Mouse (Mus musculus) stomach, embryonic 16.5 days (tissue): ENCODE data around the gene Hspg2. TPM values are rescaled to one million over a fixed set of nuclear protein-coding genes. Genes with fewer than 3 reads are reported as not detected.

ENCODE experiments used
- ATAC-seq: fragments of 200-750 bp; cut with Nextera tagmentation; 2 replicates; pipeline ENCODE4 v1.8.0; 2017; ENCODE audit warnings: moderate number of reproducible peaks, moderate TSS enrichment; ENCODE audit not compliant: insufficient read depth, low FRiP score
- H3K27ac ChIP-seq: fragments of 300-500 bp; sonication (generic); 2 replicates; pipeline ENCODE4 v1.5.1; 2014; ENCODE audit warnings: low read length
- H3K27me3 ChIP-seq: fragments of 300-500 bp; sonication (generic); 2 replicates; pipeline ENCODE4 v1.6.1; 2014; ENCODE audit warnings: low read length, control low read depth, mixed read lengths; ENCODE audit not compliant: control insufficient read depth, insufficient read depth
- H3K36me3 ChIP-seq: fragments of 300-500 bp; sonication (generic); 2 replicates; pipeline ENCODE4 v1.6.1; 2014; ENCODE audit warnings: low read length; ENCODE audit not compliant: control insufficient read depth, insufficient read depth
- H3K4me1 ChIP-seq: fragments of 300-500 bp; sonication (generic); 2 replicates; pipeline ENCODE4 v1.6.1; 2014; ENCODE audit warnings: low read length, control low read depth, mixed read lengths; ENCODE audit not compliant: control insufficient read depth, insufficient read depth
- H3K4me2 ChIP-seq: fragments of 300-500 bp; sonication (generic); 2 replicates; pipeline ENCODE4 v1.6.1; 2014; ENCODE audit warnings: low read depth, low read length, mixed read lengths
- H3K4me3 ChIP-seq: fragments of 300-500 bp; sonication (generic); replicated peaks from 2 replicates; pipeline ENCODE4 v1.5.1; 2014; ENCODE audit warnings: mild to moderate bottlenecking, low read length
- H3K9ac ChIP-seq: fragments of 300-500 bp; sonication (generic); 2 replicates; pipeline ENCODE4 v1.6.1; 2014; ENCODE audit warnings: low read length
- H3K9me3 ChIP-seq: fragments of 300-500 bp; sonication (generic); replicated peaks from 2 replicates; pipeline ENCODE4 v1.6.1; 2016; ENCODE audit warnings: low read length, control low read depth; ENCODE audit not compliant: control insufficient read depth
- whole genome bisulfite sequencing: fragments of 180-500 bp; shearing (Covaris S2); extraction: QIAGEN DNeasy Blood & Tissue Kit; methylation state at CpG from one replicate; pipeline ENCODE4 v1.1.7; 2014; 5-methylcytosine and 5-hydroxymethylcytosine counted together
- polyA plus RNA-seq: library from polyadenylated mRNA; unstranded; fragments of >200 nt; fragmentation: Nextera tagmentation; extraction: Ambion mirVana; gene quantifications from 2 replicates; pipeline ENCODE4 v1.2.1, GENCODE M21; 2015

Hspg2 gene
- polyA plus RNA-seq, 1 experiment from 2014 or later: 29.5 TPM

DNA sequence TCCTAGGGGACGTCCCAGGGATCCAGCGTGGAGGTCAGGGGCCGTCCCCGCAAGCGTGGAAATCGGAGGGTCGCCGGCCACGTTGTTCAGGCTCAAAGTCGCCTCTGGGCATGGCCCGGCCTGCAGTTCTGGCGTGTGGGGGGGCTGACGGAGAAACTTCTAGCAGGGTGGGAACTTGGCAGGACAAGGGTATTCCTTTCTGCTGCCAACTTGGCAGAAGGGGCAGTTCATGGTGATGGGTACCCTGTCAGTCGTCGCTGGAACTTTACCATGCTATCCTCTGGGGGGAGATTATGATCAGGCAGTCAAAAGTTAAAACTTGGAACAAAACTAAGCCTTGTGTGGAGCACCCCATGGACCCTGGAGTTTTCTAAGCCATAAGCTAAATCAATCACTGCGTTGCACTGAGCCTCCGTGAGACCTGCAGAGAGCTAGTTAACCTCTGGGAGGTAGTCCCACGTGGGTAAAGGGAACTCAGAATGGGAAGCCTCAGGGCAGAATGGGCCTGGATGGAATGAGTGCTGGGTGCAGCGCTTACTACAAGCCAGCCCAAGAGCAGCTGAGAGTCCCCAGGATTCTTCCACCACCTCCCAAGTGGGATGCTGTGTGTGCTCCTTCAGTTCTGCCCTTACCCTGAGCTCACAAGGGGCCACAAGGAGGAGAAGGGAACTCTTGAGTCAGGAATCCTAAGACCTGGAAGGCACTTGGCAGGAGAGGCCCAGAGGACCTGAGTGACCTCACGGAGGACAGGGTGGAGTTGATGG, 694 bp downstream of the Hspg2 start:
- Histone ChIP-seq H3K4me2 (peak overlapping the region; percentile 77), H3K4me1 (peaks cover 61% of the 10 kb centered on the region), H3K27ac (peak overlapping the region; percentile 84), H3K9ac (peak overlapping the region; percentile 92), H3K36me3 (no peaks in the 10 kb centered on the region), H3K4me3 (peak overlapping the region; percentile 82), H3K9me3 (no peaks in the 10 kb centered on the region), H3K27me3 (no peaks in the 10 kb centered on the region)
- WGBS: 3% methylated on average over 20 of the region's 20 CpGs
- ATAC-seq: no peak

DNA sequence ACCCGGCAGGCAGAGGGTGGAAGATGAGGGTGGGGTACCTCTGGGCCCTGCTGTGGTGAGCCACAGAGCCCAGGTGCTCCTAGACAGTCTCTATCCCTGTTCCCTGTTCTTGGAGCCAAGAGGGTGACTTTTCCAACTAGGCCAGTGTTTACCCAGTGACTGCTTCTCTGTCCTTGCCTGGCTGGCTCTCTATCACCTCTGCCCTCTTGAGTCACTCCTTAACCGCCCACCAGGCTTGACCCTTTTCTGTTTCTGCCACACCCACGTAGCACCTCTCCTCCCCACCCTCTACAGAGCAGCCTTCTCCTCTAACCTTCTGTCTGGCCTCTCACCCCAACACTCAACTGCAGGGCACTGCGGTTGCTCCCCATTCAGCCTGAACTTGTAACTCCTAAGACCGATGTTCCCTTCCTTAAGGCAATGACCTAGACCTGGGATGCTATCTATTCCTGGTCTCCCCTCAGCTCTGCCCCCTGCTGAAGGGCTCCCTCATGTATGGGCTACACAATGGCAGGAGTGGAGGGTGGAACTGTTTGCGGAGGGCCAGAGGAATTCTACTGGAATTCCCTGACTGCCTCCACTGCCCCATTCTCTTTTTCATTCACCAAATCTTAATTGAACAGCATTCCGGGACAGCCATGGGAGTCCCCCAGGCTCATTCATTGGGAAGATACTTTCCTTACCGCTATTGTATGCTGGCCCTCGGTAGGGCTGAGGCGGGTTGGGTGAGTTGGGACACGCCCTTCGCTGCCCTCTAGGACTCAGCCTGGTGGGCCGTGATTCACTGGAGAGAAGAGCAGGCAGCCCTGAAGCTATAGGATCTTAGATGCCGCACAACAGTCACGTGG, 1.5 kb downstream of the Hspg2 start:
- peak overlapping the region; percentile 77 for H3K4me2 ChIP-seq
- no peaks in the 10 kb centered on the region for H3K36me3 ChIP-seq
- ATAC-seq: no peak
- no peaks in the 10 kb centered on the region for H3K27me3 ChIP-seq
- peaks cover 64% of the 10 kb centered on the region for H3K4me1 ChIP-seq
- H3K9me3 ChIP-seq: no peaks in the 10 kb centered on the region
- peak overlapping the region; percentile 82 for H3K4me3 ChIP-seq
- 40% methylated on average over 15 of the region's 15 CpGs for WGBS
- H3K27ac ChIP-seq: peak overlapping the region; percentile 84
- peak overlapping the region; percentile 92 for H3K9ac ChIP-seq

DNA sequence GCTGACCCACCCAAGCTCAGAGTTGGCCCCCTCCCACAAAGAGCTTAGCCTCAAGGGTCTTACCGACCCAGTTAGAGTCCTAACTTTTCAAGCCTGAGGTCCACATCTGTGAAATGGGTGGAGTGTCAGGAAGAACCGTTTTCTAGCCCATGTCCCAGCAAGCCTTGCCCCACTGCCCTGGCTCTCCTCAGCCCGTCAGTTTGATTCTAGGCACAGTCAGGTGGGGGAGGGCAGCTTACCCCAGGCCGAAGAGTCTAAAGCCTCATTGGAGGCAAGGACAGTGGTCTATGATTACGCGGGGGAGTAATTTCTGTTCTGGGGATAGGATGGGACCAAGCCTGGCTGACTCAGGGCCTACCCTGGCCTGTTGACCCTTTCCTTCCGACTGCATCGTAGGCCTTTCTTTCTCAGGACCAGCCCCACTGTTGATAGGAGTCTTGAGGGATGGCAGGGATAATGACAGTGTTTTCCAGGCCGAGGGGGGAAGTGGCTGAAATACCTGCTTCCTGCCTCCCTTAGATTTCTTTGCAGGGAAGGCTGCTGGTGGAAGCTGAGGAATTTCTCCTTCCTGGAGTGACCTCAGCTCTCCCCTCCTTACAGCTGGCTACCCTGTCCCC, 2.2 kb downstream of the Hspg2 start:
- Histone ChIP-seq H3K9me3 (no peaks in the 10 kb centered on the region), H3K4me2 (peak overlapping the region; percentile 77), H3K4me3 (peak overlapping the region; percentile 82), H3K27ac (peak overlapping the region; percentile 84), H3K27me3 (no peaks in the 10 kb centered on the region), H3K9ac (peak overlapping the region; percentile 92), H3K4me1 (peaks cover 67% of the 10 kb centered on the region), H3K36me3 (no peaks in the 10 kb centered on the region)
- WGBS: 54% methylated on average over 9 of the region's 9 CpGs
- ATAC-seq: no peak

DNA sequence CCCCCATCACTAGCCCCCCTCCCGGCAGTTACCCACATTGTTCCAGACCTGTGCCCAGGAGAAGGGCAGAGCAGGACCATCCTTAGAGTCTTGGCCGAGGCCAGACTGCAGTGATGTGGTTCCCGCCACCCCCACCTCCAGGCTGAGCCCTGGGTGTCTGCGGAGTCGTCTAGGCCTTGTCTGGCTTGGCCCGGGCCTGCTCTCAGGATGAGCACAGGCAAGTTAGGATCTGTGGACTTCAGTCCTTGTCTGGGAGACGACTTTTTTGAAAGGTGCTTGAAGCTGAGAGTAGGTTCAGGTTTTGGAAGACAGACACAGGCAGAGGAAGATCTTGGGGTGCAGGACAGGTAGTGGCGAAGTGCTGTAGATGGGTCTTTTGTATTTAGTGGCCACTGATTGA, 2.8 kb downstream of the Hspg2 start:
- Histone ChIP-seq H3K27ac (peak overlapping the region; percentile 14), H3K4me1 (peaks cover 71% of the 10 kb centered on the region), H3K4me3 (peak overlapping the region; percentile 20; the same call in 1 of the 2 replicates), H3K4me2 (peak overlapping the region; percentile 77), H3K9me3 (no peaks in the 10 kb centered on the region), H3K36me3 (no peaks in the 10 kb centered on the region), H3K9ac (peak overlapping the region; percentile 92; the same call in 1 of the 2 replicates), H3K27me3 (no peaks in the 10 kb centered on the region)
- 57% methylated on average over 8 of the region's 8 CpGs for WGBS
- ATAC-seq: no peak

DNA sequence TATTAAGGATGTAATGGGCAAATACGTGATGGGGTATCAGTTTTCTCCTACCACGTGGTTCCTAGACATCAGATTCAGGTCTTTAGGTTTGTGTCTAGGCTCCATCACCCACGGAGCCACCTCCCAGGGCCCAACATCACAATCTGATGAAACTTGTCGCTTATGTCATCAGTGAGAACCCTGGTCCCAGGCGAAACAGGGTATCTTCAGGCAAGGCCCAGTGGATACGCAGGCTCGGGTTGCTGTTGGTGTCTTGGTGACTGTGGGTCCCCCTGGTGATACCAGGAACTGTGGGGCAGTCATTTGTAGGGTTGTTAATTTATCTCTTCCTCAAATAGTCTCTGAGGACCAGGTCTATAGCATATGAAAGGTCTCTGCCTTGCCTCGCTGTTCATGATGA, 4.7 kb downstream of the Hspg2 start:
- Histone ChIP-seq H3K27ac (peak overlapping the region; percentile 79), H3K4me1 (peaks cover 78% of the 10 kb centered on the region), H3K4me2 (peak overlapping the region; percentile 34), H3K36me3 (no peaks in the 10 kb centered on the region), H3K27me3 (no peaks in the 10 kb centered on the region), H3K4me3 (peak overlapping the region; percentile 5; the same call in 1 of the 2 replicates), H3K9ac (peak overlapping the region; percentile 56), H3K9me3 (no peaks in the 10 kb centered on the region)
- WGBS: 79% methylated on average over 8 of the region's 8 CpGs
- no peak for ATAC-seq

DNA sequence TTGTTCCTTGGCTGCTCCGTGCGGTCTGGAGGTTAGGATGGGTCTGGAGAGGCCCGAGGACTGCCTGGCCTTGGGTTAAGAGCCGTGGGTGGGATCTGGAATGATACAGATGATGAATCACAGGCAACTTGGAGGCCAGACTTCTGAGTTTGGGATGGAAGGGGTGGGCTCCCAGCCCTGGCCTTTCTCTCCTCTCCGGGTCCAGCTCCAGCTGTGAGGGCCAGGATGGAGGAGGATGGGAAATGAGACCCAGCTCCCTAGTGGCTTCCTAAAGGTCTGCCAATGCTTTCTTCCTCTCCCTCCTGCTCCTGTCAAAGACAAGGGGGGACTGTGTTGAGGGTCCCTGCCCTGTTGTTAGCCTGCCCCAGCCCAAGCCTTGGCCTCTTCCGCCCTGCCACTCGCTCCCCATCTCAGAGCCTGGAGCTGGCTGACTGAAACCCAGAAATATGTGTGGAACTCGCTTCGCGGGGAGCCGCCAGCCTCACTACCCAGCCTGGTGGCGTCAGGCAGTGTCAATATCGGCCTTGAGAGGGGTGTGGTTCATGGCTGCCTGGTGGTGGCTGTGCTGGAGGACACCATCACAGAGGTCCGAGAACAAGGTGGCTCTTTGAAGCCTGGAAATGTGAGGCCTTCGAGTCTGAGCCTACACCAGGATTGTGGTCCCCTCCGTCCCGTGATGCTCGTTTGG, 5.3 kb downstream of the Hspg2 start:
- Histone ChIP-seq H3K27ac (peak overlapping the region; percentile 79), H3K9ac (peak overlapping the region; percentile 56), H3K4me2 (peak overlapping the region; percentile 34), H3K27me3 (no peaks in the 10 kb centered on the region), H3K4me1 (peaks cover 83% of the 10 kb centered on the region), H3K36me3 (no peaks in the 10 kb centered on the region), H3K9me3 (no peaks in the 10 kb centered on the region), H3K4me3 (peak overlapping the region; percentile 5; the same call in 1 of the 2 replicates)
- 40% methylated on average over 18 of the region's 18 CpGs for WGBS
- no peak; the same call in 1 of the 2 replicates for ATAC-seq

DNA sequence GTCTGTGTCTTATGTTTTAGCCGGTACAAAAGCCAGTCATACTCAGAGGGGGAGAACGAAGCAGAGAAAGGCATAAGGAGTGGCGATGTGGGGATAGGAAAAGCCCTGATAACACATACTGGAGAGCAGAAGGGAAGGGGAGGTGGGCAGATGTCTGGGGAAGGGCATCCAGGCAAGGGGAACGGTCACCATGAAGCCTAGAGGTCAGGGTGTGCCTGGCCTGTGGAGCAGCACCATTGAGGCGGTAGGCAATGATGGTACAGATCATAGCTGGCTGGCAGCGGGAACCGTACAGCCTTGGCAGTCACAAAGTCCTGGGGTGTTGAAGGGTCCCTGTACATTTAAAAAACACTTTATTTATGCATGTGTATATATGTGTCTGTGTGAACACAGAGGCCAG, 6.1 kb downstream of the Hspg2 start:
- Histone ChIP-seq H3K4me2 (no peak overlapping the region), H3K27me3 (no peaks in the 10 kb centered on the region), H3K9me3 (no peaks in the 10 kb centered on the region), H3K4me3 (no peak overlapping the region), H3K36me3 (no peaks in the 10 kb centered on the region), H3K27ac (peak overlapping the region; percentile 79; the same call in 1 of the 2 replicates), H3K4me1 (peaks cover 88% of the 10 kb centered on the region), H3K9ac (peak overlapping the region; percentile 44; the same call in 1 of the 2 replicates)
- no peak for ATAC-seq
- 85% methylated on average over 7 of the region's 7 CpGs for WGBS

DNA sequence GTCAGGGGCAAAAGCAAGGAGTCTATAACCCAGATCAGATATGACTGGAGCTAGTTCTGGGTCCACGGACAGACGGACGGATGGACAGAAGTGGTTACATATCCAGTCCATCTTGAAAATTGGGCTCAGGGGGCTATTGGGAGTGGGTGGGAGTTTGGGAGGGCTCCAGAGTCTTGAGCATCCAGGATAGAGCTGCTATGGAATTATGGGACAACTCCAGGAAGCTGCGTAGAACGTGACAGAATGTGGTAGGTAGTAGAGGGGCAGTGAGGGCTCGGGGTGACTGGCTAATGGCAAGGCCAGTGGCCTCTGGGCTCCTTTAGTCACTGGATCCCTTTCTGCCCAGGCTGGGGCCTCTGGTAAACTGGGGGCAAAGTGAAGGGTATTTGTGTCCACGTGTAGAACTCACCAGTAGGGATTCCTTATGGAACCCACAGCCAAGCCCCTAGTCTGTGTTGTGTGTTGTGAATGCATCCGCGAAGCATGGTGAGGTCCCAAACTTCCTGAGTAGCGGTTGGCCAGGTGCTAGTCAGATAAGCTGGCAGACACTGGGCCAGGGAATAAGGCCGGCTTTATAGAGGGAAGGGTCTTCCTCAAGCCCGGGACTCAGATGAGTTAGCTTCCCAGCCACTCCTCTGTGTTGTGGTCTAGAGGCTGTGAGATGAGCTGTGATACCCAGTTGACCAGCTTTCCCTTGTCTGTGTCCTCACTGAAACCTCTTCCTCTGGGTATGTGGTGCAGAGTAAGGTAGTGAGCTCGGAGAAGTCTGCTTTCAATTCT, 6.9 kb downstream of the Hspg2 start:
- H3K4me2 ChIP-seq: peak overlapping the region; percentile 48; the same call in 1 of the 2 replicates
- peak overlapping the region; percentile 77 for H3K27ac ChIP-seq
- peak overlapping the region; percentile 59; the same call in 1 of the 2 replicates for H3K9ac ChIP-seq
- H3K36me3 ChIP-seq: no peaks in the 10 kb centered on the region
- no peak overlapping the region for H3K4me3 ChIP-seq
- H3K27me3 ChIP-seq: no peaks in the 10 kb centered on the region
- WGBS: 73% methylated on average over 13 of the region's 13 CpGs
- H3K9me3 ChIP-seq: no peaks in the 10 kb centered on the region
- peaks cover 88% of the 10 kb centered on the region for H3K4me1 ChIP-seq
- no peak for ATAC-seq
